Mouse (Mus musculus): ENCODE measurements around the gene Dytn. TPM values are rescaled to one million over a fixed set of nuclear protein-coding genes. Genes with fewer than 3 reads are reported as not detected.
"Not testable (repeated sequence)": the region's sequence is repeated elsewhere in the genome, so short reads cannot be mapped to it uniquely, and the experiment has no call there.

The Dytn gene
- total RNA-seq (2021) = under 1 TPM; 0.12 to 0.13 TPM

- intact Hi-C loops (cut with DNase I) = no loop called here
Measured at GRCm38 (mm10) chr1:63686827-63687226, at the start of gene Dytn. Gene Dytn, minus strand, starts transcription at chr1:63686927.

GRCm38 (mm10) chr1:63730240-63730771, 43.6 kb upstream of the Dytn start, which contains the start of the genes Mdh1b and Fastkd2:
Gene Mdh1b, minus strand, starts transcription at chr1:63730318.
Gene Fastkd2, plus strand, starts transcription at chr1:63730614.
- peak; percentile 90 to 92 for DNase-seq (ENCODE audit: extremely low spot score in 1 of 2, low spot score in 2 of 2)
- intact Hi-C loops (cut with DNase I) = no loop called here

More at GRCm38 (mm10) chr1:63686827-63687226, at the start of gene Dytn:
- no peak for DNase-seq (ENCODE audit: extremely low spot score in 1 of 2, low spot score in 2 of 2)

GRCm38 (mm10) chr1:63729796-63730195, 43.1 kb upstream of the Dytn start:
- DNase-seq (ENCODE audit: extremely low spot score in 1 of 2, low spot score in 2 of 2) = no peak
- intact Hi-C loops (cut with DNase I) = no loop called here

- peak in 1 of 2 experiments; percentile 1 for DNase-seq (ENCODE audit: extremely low spot score in 1 of 2, low spot score in 2 of 2)
- intact Hi-C loops (cut with DNase I) = no loop called here
Measured at GRCm38 (mm10) chr1:63720161-63720560, 33.4 kb upstream of the Dytn start.

- intact Hi-C loops (cut with DNase I) = no loop called here
- no peak for DNase-seq (ENCODE audit: extremely low spot score in 1 of 2, low spot score in 2 of 2)
Measured at GRCm38 (mm10) chr1:63708876-63709275, 22.1 kb upstream of the Dytn start.

- intact Hi-C loops (cut with DNase I) = no loop called here
- no peak for DNase-seq (ENCODE audit: extremely low spot score in 1 of 2, low spot score in 2 of 2)
Measured at GRCm38 (mm10) chr1:63705733-63706132, 19.0 kb upstream of the Dytn start.

GRCm38 (mm10) chr1:63696861-63697260, 10.1 kb upstream of the Dytn start:
- intact Hi-C loops (cut with DNase I) = no loop called here
- no peak for DNase-seq (ENCODE audit: extremely low spot score in 1 of 2, low spot score in 2 of 2)

GRCm38 (mm10) chr1:63675975-63676374, 10.8 kb downstream of the Dytn start:
- intact Hi-C loops (cut with DNase I) = no loop called here

GRCm38 (mm10) chr1:63668852-63669160, 17.9 kb downstream of the Dytn start:
- intact Hi-C loops (cut with DNase I) = loop anchor here (2.0 to 10.0 kb wide), 6 partner anchors 456 to 1326 kb away; partner anchors contain the start of genes Creb1, Klf7 and Mettl21a
- DNase-seq (ENCODE audit: extremely low spot score in 1 of 2, low spot score in 2 of 2) = peak in 1 of 2 experiments; percentile 55

More at GRCm38 (mm10) chr1:63675975-63676374, 10.8 kb downstream of the Dytn start:
- no peak for DNase-seq (ENCODE audit: extremely low spot score in 1 of 2, low spot score in 2 of 2)

GRCm38 (mm10) chr1:63667949-63668851, 18.5 kb downstream of the Dytn start:
- no peak for DNase-seq (ENCODE audit: extremely low spot score in 1 of 2, low spot score in 2 of 2)
- intact Hi-C loops (cut with DNase I) = loop anchor here (2.0 to 10.0 kb wide), 6 partner anchors 457 to 1327 kb away; partner anchors contain the start of genes Creb1, Klf7 and Mettl21a

- no peak for DNase-seq (ENCODE audit: extremely low spot score in 1 of 2, low spot score in 2 of 2)
- intact Hi-C loops (cut with DNase I) = loop anchor here (5.0 to 10.0 kb wide), 5 partner anchors 457 to 1327 kb away; partner anchors contain the start of genes Creb1, Klf7 and Mettl21a
Measured at GRCm38 (mm10) chr1:63667201-63667948, 19.4 kb downstream of the Dytn start.

- intact Hi-C loops (cut with DNase I) = loop anchor here (5.0 to 10.0 kb wide), 5 partner anchors 459 to 1329 kb away; partner anchors contain the start of genes Creb1, Klf7 and Mettl21a
- DNase-seq (ENCODE audit: extremely low spot score in 1 of 2, low spot score in 2 of 2) = no peak
Measured at GRCm38 (mm10) chr1:63666089-63666488, 20.6 kb downstream of the Dytn start.

- DNase-seq (ENCODE audit: extremely low spot score in 1 of 2, low spot score in 2 of 2) = peak in 1 of 2 experiments; percentile 50
- intact Hi-C loops (cut with DNase I) = no loop called here
Measured at GRCm38 (mm10) chr1:63659591-63659990, 27.1 kb downstream of the Dytn start.

- intact Hi-C loops (cut with DNase I) = no loop called here
- peak; percentile 66 to 73 for DNase-seq (ENCODE audit: extremely low spot score in 1 of 2, low spot score in 2 of 2)
Measured at GRCm38 (mm10) chr1:63658016-63658415, 28.7 kb downstream of the Dytn start.

- intact Hi-C loops (cut with DNase I) = no loop called here
- no peak for DNase-seq (ENCODE audit: extremely low spot score in 1 of 2, low spot score in 2 of 2)
Measured at GRCm38 (mm10) chr1:63639921-63640320, 46.8 kb downstream of the Dytn start.

- intact Hi-C loops (cut with DNase I) = not testable (repeated sequence)
Measured at GRCm38 (mm10) chr1:63630390-63630789, 56.3 kb downstream of the Dytn start.

GRCm38 (mm10) chr1:63628211-63628610, 58.5 kb downstream of the Dytn start:
- peak in 1 of 2 experiments; percentile 7 for DNase-seq (ENCODE audit: extremely low spot score in 1 of 2, low spot score in 2 of 2)
- intact Hi-C loops (cut with DNase I) = no loop called here

More at GRCm38 (mm10) chr1:63630390-63630789, 56.3 kb downstream of the Dytn start:
- not testable (repeated sequence) for DNase-seq (ENCODE audit: extremely low spot score in 1 of 2, low spot score in 2 of 2)

- intact Hi-C loops (cut with DNase I) = no loop called here
- DNase-seq (ENCODE audit: extremely low spot score in 1 of 2, low spot score in 2 of 2) = no peak
Measured at GRCm38 (mm10) chr1:63615668-63616067, 71.1 kb downstream of the Dytn start, which contains the start of gene Gm39653. Gene Gm39653, plus strand, starts transcription at chr1:63615968.

- DNase-seq (ENCODE audit: extremely low spot score in 1 of 2, low spot score in 2 of 2) = peak in 1 of 2 experiments; percentile 22
- intact Hi-C loops (cut with DNase I) = no loop called here
Measured at GRCm38 (mm10) chr1:63614594-63614993, 72.1 kb downstream of the Dytn start.
